Mouse (Mus musculus): ENCODE measurements around the gene Rcan1.

Gene Rcan1

GRCm38 (mm10) chr16:92472898-92473297 is 2.2 kb upstream of the Rcan1 start:
- DNase-seq (ENCODE audit: low spot score in 2 of 2): no peak

GRCm38 (mm10) chr16:92468459-92468858 is 2.2 kb downstream of the Rcan1 start:
- no peak for DNase-seq (ENCODE audit: low spot score in 2 of 2)

- no peak for DNase-seq (ENCODE audit: low spot score in 2 of 2)
Observed at GRCm38 (mm10) chr16:92467041-92467440, 3.6 kb downstream of the Rcan1 start.

- DNase-seq (ENCODE audit: low spot score in 2 of 2): peak; percentile 90 to 97
Observed at GRCm38 (mm10) chr16:92465642-92466526, 4.8 kb downstream of the Rcan1 start.

- DNase-seq (ENCODE audit: low spot score in 2 of 2): no peak
Observed at GRCm38 (mm10) chr16:92465226-92465625, 5.4 kb downstream of the Rcan1 start.

- no peak for DNase-seq (ENCODE audit: low spot score in 2 of 2)
Observed at GRCm38 (mm10) chr16:92464390-92464972, 6.2 kb downstream of the Rcan1 start.

GRCm38 (mm10) chr16:92461412-92461811 is 9.3 kb downstream of the Rcan1 start:
- no peak for DNase-seq (ENCODE audit: low spot score in 2 of 2)

GRCm38 (mm10) chr16:92457594-92457993 is 13.1 kb downstream of the Rcan1 start:
- peak; percentile 53 to 74 for DNase-seq (ENCODE audit: low spot score in 2 of 2)

- DNase-seq (ENCODE audit: low spot score in 2 of 2): no peak
Observed at GRCm38 (mm10) chr16:92455969-92456368, 14.7 kb downstream of the Rcan1 start.

- no peak for DNase-seq (ENCODE audit: low spot score in 2 of 2)
Observed at GRCm38 (mm10) chr16:92455488-92455887, 15.2 kb downstream of the Rcan1 start.

- no peak for DNase-seq (ENCODE audit: low spot score in 2 of 2)
Observed at GRCm38 (mm10) chr16:92454495-92454894, 16.2 kb downstream of the Rcan1 start.

GRCm38 (mm10) chr16:92454002-92454401 is 16.7 kb downstream of the Rcan1 start:
- DNase-seq (ENCODE audit: low spot score in 2 of 2): no peak

GRCm38 (mm10) chr16:92452609-92453008 is 18.1 kb downstream of the Rcan1 start:
- no peak for DNase-seq (ENCODE audit: low spot score in 2 of 2)

- DNase-seq (ENCODE audit: low spot score in 2 of 2): no peak
Observed at GRCm38 (mm10) chr16:92451516-92452072, 19.1 kb downstream of the Rcan1 start.

- no peak for DNase-seq (ENCODE audit: low spot score in 2 of 2)
Observed at GRCm38 (mm10) chr16:92450331-92450730, 20.3 kb downstream of the Rcan1 start.

GRCm38 (mm10) chr16:92449080-92449479 is 21.6 kb downstream of the Rcan1 start:
- DNase-seq (ENCODE audit: low spot score in 2 of 2): no peak

GRCm38 (mm10) chr16:92445377-92445776 is 25.3 kb downstream of the Rcan1 start:
- no peak for DNase-seq (ENCODE audit: low spot score in 2 of 2)

- no peak for DNase-seq (ENCODE audit: low spot score in 2 of 2)
Observed at GRCm38 (mm10) chr16:92443644-92444113, 27.0 kb downstream of the Rcan1 start.

- no peak for DNase-seq (ENCODE audit: low spot score in 2 of 2)
Observed at GRCm38 (mm10) chr16:92442946-92443345, 27.7 kb downstream of the Rcan1 start.

- no peak for DNase-seq (ENCODE audit: low spot score in 2 of 2)
Observed at GRCm38 (mm10) chr16:92442150-92442549, 28.5 kb downstream of the Rcan1 start.

GRCm38 (mm10) chr16:92441203-92441602 is 29.5 kb downstream of the Rcan1 start:
- DNase-seq (ENCODE audit: low spot score in 2 of 2): no peak

GRCm38 (mm10) chr16:92440229-92440628 is 30.4 kb downstream of the Rcan1 start:
- DNase-seq (ENCODE audit: low spot score in 2 of 2): no peak

- DNase-seq (ENCODE audit: low spot score in 2 of 2): no peak
Observed at GRCm38 (mm10) chr16:92439775-92440174, 30.9 kb downstream of the Rcan1 start.

All from cerebellum, postnatal 4 days (tissue).